Mouse (Mus musculus): ENCODE results near the gene Prickle2.

Gene Prickle2

GRCm38 (mm10) chr6:92347278-92348028, 358.5 kb downstream of the Prickle2 start:
- DNase-seq, result no peak

- DNase-seq, result no peak
Observed at GRCm38 (mm10) chr6:92346729-92347128, 359.2 kb downstream of the Prickle2 start.

GRCm38 (mm10) chr6:92345151-92345550, 360.8 kb downstream of the Prickle2 start:
- DNase-seq, result no peak

- no peak for DNase-seq
Observed at GRCm38 (mm10) chr6:92344588-92344987, 361.4 kb downstream of the Prickle2 start.
